Mouse (Mus musculus): ENCODE results near the gene Cuedc2. TPM values are rescaled to one million over a fixed set of nuclear protein-coding genes. Genes with fewer than 3 reads are reported as not detected.

The Cuedc2 gene
- polyA plus RNA-seq, 2 experiments from 2014 or later = 56.3 to 62.6 TPM

DNA sequence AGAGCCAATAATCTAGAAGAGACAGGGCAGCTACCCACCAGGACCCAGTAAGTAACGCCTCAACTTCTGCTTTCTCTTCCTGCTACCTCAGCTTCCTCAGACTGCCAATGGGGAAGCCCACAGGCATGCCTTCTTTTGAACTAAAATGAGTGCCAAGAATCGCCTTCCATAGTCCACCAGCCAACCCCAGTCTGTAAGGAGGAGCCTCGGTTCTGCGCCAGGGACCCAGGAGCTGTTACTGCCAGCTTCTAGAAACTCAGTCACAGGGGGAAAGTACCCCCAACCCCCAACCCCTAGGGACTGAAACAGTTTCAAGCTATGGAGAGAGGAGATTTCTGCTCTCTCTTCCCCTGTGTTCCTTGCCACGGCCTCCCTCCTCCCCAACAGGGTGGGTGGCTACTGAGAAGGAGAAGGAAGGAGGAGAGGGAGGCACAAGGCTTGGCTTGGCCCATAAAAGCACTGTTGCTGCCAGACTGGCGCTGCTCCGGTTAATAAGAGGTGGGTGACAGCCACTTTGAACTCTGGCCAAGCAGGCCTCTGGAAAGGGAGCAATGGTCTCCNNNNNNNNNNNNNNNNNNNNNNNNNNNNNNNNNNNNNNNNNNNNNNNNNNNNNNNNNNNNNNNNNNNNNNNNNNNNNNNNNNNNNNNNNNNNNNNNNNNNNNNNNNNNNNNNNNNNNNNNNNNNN lies 927 bp upstream of the Cuedc2 start:
- no peak for ATAC-seq

DNA sequence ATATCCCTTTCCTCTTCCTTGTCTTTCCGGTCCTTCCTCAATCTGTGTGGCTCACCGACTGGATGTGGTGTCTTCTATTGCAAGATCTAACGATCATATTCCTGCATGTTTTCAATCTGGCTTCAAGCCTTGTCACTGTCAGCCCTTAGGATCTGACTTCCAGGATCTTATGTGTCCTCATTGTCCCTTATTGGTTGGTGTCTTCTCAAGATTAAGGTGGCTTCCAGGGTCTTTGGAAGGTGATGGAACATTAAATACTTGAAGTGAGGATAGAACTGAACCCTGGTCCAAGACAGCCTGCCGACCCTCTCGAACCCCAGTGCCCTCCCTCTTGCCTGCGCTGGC lies 412 bp upstream of the Cuedc2 start:
- ATAC-seq = no peak

DNA sequence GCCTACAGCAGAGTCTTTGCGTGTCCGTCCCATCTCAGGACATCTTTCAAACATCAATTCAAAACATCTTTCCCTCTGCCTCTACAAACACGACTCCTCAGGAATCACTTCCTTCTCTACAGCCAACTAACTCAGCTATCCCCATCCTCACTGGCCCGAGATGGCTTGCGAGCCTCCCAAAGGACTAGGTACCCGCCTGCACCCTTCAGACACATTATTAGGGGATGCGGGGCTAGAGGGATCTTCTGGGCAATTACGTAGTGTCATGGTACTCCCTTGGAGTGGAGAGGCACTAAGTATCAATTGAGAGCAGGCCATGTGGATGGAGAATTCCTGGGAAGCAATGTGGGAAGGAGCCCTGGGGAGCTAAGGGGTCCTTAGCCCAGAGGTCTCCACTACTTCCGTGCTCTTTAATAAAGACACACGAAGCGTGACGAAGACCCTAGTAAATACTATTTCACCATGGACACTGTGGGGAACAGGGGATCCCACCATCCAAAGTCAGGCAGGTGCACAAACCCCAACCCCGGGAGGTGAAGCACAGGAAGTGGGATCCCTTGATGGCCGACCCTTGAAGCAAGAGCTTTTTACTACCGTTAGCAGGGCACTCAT lies 677 bp downstream of the Cuedc2 start:
- ATAC-seq = no peak

DNA sequence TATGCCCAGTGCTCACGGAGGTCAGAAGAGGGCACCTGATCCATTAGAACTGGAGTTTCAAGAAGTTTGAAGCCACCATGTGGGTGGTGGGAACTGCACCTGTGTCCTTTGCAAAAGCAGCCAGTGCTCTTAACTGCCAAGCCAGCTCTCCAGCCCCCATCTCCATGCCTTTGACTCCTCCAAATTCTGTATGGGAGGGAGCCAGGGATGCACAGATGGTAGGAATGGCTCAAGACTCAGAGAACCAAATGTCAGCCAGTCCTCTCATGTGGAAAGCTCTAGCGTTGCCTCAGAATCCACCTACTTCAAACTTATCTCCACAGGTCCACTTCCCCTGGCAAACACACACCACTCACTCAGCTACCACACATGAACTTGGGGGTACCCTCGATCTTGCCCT lies 4.6 kb downstream of the Cuedc2 start:
- ATAC-seq = no peak

DNA sequence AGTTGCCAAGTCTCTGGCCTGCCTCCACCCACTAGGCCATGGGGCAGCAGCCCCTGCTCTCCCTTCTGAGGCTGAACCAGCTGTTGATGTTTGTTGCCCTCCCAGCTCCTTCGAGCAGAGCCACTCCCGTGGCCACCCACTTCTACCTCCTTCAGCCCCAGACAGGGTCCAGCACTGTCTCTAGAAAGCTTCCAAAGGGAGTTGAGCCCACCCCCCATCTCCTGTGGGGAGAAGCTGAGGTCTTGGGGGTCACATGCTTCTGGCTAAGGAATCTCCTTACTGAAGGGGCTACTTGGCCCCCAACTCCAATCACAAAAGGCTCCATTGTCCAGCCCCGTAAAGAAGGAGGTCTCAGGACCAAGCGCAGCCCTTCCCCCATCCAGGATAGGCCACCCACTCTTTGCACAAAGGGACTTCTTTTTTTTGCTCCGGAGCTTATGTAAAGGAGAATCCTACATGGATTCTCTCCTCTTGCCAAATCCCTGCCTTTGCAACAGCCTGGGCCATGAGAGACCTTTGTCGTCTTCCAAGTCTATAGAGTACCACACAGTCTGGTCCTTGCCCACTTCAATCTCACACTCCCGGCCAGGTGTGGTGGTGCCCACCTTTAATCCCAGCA lies 5.7 kb downstream of the Cuedc2 start:
- ATAC-seq = no peak

DNA sequence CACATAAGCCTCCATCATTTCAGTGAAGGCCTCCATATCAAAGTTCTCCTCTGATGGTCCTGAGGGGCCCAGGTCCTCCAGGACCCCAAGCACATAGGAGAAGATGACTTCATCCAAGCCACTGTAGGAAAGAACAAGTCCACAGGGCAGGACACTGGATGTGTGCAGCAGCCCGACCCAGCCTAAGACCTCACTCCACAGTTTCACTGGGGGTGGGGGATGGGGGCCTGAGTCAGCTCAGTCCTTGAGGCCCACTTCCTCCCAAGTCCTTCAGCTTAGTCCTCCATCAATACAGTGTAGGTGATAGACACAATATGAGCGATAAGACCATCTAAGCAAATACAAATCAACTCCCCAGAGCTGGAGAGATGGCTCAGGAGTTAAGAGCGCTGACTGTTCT lies 6.6 kb downstream of the Cuedc2 start:
- ATAC-seq = no peak

DNA sequence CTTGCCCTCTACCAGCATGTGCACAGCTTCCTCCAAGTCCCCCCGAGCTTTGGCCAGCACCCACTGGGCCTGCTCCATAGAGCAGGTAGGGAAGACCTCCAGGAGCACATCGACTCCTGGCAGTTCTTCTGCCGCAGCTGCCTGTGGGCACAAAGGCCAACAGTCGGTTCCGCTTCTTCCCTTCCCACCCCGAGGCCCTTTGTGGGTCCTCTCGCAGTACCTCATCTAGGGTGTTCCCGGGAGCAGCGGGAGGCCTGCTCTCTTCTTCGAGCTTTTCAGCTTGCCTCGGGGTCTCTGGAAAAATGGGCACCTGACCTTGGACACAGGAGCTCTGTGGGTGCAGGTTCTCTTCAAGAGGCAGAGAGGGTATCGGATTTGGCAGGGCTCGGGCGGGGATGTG lies 7.2 kb downstream of the Cuedc2 start:
- no peak for ATAC-seq

DNA sequence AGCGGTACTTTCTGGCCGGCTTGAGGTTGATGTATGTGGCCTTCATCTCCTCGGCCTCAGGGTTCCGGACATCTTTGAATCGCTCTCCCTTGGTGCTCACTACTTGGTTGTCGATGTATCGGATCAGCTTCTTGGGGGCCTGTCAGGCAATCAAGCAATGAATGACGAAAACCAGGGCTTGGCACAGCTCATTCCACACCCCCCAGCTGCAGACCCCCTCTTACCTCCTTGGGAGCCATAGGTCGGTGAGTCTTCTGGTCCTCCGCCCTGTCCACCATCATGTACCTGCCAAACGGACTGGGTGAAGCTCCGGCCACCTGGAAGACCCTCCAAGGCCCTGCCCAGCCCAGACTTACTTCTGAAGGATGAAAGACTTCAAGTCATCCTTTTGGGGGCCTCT lies 7.8 kb downstream of the Cuedc2 start:
- ATAC-seq = no peak

DNA sequence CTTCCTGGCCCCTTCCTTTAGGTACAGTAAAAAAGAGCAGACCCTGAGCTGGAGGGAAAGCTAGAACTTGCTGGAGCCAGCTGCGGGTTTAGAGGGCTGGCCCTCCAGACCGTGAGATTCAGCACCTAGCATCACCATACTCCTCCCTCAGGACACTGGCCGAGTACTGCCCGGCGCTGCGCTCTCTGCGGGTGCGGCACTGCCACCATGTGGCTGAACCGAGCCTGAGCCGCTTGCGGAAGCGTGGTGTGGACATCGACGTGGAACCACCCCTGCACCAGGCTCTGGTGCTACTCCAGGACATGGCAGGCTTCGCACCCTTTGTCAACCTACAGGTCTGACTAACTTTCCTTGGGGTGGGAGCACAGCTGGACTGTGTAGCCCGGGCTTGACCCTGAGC lies 8.6 kb downstream of the Cuedc2 start:
- ATAC-seq = no peak

DNA sequence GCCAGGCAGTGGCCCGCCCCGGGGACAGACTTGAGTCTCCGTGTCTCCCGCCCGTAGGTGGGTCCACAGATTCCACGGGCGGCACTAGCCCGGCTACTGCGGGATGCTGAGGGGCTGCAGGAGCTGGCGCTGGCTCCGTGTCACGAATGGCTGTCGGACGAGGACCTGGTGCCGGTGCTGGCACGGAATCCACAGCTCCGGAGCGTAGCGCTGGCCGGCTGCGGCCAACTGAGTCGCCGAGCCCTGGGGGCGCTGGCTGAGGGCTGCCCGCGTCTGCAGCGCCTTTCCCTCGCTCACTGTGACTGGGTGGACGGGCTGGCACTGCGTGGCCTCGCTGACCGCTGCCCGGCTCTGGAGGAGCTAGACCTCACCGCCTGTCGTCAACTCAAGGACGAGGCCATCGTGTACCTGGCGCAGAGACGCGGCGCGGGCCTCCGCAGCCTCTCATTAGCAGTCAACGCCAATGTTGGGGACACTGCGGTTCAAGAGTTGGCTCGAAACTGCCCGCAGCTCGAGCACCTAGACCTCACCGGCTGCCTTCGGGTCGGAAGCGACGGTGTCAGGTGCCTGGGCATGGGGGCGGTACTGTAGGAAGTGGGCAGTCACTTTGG lies 9.4 kb downstream of the Cuedc2 start:
- ATAC-seq = peak; percentile 9

DNA sequence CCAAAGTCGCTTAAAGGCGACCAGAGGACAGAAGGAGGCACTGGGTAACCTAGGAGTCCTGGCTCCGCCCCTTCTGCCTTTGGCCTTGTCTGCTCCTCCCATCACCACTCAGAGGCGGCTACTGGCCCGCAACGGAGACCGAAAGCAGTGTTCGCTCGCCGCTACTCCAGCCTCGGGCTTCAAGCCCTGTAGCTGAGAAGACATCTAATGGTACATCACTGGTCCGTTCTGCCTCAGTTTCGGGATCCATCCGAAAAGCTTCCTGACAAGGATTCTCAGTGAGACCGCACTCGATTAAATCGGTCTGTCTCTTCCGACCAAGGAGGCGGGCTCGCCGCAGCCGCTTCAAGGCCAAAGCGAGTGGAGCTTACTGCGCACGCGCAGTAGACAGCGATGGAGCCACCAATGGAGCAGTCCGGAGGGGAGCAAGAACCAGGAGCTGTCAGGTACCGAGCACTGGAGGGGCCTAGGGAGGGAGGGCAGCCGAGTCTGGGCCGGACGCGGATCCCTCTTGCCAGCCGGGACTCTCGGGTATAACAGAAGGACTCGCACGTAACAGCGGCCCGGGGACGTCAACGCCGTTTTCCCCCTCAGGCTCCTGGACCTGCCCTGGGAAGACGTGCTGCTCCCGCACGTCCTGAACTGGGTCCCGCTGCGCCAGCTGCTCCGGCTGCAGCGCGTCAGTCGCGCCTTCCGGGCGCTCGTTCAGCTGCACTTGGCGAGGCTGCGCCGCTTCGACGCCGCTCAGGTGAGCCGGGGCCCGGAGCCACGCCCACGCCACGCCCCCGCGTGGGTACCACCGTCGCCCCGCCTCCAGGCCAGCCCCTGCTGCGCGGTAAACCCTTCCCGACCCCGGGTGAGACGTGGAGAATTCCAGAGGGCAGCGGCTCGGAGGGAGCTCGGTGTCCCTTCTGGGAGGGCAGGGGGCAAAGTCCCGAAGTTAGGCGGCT lies 10.1 kb downstream of the Cuedc2 start, which contains the start of gene Fbxl15:
Gene Fbxl15, plus strand, starts transcription at position 104 of the 950 bp plus-strand sequence.
- ATAC-seq = peak; percentile 78

DNA sequence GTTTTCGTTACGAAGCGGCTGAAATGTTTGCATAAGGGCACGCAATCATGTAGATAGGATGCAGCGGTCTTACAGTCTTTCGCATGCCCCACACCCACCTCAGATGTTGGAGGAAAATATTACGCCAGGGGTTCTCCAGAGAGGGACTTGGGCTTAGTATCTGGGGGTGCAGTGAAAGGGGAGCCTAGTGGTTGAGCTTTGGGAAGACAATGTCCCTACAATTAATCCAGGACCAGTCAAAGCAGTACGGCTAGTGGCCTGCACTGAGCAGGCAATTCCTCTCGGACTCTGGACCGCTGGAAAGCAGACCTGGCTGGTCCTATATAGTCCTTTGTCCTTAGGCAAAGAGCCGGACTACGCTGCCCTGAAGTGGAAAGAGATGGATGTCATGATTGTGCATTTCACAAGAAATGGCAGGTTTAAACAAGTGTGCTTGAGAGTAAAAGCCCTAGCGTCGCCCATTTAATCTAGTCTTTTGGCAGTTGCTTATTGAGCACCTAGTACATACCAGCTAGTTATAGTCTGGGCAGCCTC lies 10.9 kb downstream of the Cuedc2 start:
- no peak for ATAC-seq

DNA sequence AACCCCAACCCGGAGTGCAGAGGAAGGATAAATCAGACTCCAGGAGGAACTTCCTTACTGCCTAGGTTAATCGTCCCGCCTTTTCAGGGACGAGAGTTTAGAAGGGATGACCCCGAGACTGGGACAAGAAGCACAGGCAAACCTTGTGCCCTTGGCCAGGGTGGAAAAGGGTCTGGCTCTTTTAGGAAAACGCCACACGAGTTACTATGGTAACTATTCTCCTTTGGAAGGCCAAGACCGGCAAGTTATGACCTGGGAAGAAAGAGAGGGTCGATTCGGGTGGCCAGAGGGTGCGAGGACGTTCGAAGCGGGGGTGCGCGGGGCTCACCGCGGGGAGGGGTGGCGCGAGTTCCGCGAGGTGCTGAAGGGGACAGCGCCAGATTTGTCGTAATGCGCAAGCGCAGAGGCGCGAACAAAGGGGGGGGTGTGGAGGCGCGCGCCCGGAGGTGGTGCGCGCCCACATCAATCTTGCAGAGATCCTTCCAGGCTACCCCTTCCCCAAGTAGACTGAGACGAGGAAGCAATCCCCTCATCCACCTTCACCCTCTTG lies 11.7 kb downstream of the Cuedc2 start, which contains the start of gene Psd:
Gene Psd, minus strand, starts transcription at position 401 of the 550 bp plus-strand sequence.
- ATAC-seq = no peak

DNA sequence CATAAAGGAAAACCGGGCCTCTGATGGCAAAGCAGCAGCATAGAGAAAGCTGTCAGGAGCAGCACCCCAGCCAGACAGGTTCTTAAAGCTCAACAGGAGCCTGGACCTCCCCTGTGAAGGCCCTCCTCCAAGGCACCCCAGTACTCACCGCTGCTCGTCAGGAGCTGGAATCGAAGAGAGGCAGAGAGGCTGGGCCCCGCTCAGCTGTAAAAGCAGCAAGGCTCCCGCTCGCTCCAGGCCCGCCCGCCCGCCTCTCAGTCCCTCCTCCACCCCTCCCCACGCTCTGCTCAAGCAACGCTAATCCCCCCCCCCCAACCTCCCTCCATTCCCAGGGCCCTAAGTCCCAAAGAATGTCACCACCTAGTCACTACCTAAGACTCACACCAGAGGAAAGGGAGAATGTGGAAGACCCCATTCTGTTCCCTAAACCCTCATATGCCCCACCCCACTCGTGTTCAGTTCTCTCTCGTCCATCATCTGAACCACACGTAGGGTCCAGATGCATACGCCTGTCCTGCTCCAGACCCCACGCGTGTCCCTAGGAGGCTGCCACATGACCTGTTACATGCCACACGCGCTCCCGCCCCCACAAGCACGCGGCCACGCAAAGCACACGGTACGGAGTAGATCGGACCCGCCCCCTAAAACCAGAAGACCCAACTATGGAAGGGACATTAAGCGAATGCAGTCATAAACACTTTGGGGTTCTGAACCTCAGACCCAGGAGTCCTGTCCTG lies 12.3 kb downstream of the Cuedc2 start:
- no peak for ATAC-seq

DNA sequence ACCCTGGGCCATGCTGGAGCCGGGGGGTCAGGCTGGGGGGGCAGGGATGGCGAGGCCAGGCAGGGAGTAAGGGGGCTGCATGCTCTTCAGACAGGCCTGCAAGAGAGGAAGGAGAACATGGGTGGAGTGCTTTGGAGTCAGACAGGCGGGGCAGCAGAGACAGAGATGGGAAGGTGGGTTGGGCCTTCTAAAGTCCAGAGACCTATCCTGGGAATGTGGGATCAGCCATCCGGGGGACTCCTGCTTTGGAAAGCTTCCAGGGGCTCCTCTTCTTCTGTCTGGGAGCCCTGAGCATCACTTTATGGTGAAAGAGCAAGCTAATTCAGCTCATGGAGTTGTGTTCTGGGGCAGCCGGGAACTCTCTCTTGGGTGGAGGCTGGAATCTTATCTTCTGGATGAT lies 13.6 kb downstream of the Cuedc2 start:
- no peak for ATAC-seq

DNA sequence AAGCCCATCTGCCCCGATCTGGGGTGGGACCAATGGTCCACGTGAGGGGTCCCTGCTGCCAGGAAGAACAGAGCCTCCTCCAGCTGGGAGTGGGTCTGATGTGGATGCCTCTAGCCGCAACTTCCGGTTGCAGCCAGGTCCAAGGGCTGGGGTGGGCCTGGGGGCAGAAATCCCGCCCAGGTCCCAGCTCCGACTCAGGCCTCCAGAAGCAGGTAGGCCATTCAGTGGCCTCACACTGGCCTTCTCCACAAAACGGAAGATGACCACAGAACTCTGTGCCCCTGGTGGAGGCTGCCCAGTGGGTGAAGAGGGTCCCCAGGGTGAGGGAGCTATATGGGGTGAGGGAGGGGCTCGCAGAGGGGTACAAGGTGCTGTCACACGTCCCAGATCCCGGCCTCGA lies 14.1 kb downstream of the Cuedc2 start:
- ATAC-seq = no peak

DNA sequence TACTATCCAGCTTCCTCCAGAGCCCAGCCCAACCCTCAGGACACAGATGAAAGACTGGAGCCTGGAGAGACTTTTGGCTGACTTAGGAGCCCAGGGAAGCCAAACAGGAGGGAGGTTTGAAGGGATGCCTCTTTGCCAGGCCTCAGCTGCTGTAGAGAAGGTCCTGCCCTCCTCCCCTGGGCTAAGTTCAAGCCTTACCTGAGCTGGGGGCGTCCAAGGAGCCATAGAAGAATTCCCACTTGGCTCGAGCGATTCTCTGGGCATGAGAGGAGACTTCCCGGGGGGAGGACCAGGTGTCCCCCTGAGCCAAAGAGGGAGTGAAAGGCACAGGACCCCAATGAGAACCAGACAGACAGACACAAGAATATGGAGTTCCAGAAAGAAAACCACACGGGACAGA lies 14.8 kb downstream of the Cuedc2 start:
- no peak for ATAC-seq

DNA sequence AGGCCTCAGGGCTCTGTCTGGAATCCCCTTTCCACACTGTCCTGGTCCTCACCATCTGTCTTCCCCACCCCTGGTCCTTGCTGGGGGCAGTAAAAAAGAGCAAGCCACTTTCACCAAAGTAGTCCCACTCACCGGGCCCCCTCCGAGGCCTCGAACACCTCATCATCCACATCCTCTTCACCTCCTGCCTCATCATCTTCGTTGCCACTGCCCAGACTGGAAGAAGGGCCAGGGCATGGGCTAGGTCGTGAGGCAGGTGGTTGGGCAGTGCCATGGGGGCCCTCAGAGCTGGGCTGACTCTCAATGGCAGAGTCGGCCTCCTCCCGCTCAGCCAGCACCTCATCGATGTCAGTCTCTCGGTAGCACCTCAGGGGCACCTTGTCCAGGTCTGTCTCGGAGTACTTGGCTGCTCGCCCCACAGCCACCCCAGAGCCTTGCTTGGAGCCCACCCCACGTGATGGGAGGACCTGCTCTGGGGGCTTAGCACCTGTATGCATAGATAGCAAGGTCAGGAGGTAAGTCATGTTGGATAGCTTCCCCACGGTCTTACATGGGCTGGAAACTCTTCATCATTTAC lies 15.4 kb downstream of the Cuedc2 start:
- ATAC-seq = no peak

DNA sequence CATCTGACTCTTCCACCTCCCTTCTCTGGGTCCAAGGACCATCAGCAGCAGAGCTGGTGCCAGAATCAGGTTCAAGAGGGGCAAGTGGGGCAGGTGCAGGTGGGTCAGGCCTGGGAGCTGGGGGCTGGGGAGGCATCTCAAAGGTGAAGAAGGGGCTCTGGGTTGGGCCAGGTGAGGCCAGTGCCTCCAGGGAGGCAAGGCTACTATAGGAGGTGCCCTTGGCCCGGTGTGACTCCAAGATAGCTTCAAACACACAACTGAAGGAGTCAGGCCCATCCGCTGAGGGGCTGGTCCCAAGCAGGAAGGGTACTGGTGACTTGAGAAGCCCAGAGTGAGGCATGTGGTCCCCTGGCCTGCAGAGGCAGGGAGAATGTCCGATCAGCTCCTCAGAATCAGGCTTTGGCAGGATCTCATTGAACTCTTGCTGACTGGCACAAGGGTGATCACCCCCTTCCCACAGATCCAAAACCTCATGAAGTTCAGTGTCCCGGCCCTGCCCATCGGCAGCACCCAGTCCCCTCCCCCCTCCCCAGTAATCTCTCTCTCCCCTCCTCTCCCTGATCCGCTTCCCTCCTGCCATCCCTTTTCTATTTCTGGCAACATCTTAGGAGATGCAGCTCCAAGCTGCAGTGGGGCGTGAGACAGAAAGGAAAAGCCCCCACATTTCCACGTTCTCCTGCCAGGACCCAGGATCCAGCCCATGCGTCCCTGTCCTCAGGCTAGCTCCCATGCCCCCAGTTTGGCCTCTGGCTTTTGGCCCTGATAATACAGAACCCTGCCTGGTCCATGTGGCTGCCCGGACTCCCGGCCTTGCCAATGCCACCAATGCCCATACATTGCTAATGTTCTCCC lies 16.1 kb downstream of the Cuedc2 start:
- no peak for ATAC-seq

Data from CD4-positive, CD25-positive, alpha-beta regulatory T cell, adult 4 months (primary cell).